Mouse (Mus musculus) liver, adult 2 months (tissue): ENCODE measurements around the gene Sept10. TPM values are rescaled to one million over a fixed set of nuclear protein-coding genes. Genes with fewer than 3 reads are reported as not detected.

Source experiments
- DNase-seq: peaks from one replicate; pipeline ENCODE4 v3.0.0-alpha.2; 2011; ENCODE audit warnings: low read depth, low spot score; ENCODE audit errors: extremely low read depth
- H3K27ac ChIP-seq: fragments of 200-500 bp; replicated peaks from 2 replicates; pipeline ENCODE4 v1.5.1; 2012; ENCODE audit warnings: low read depth, mild to moderate bottlenecking, control low read depth, inconsistent platforms, low read length; ENCODE audit not compliant: insufficient read depth
- H3K27me3 ChIP-seq: fragments of 200-500 bp; 2 replicates; pipeline ENCODE4 v1.6.1; 2012; ENCODE audit warnings: mild to moderate bottlenecking, moderate library complexity, low read length, inconsistent platforms; ENCODE audit not compliant: control insufficient read depth, insufficient read depth
- H3K36me3 ChIP-seq: fragments of 200-500 bp; 2 replicates; pipeline ENCODE4 v1.6.1; 2012; ENCODE audit warnings: low read length, inconsistent platforms; ENCODE audit not compliant: control insufficient read depth, insufficient read depth
- H3K4me1 ChIP-seq: fragments of 200-500 bp; 2 replicates; pipeline ENCODE4 v1.6.1; 2011; ENCODE audit warnings: low read length; ENCODE audit not compliant: control insufficient read depth, insufficient read depth
- H3K4me3 ChIP-seq: fragments of 200-500 bp; 2 replicates; pipeline ENCODE4 v1.5.1; 2011; ENCODE audit warnings: low read depth, mild to moderate bottlenecking, control low read depth, low read length, moderate library complexity; ENCODE audit not compliant: insufficient read depth
- H3K79me2 ChIP-seq: fragments of 200-500 bp; 2 replicates; pipeline ENCODE4 v1.6.1; 2012; ENCODE audit warnings: inconsistent platforms, mild to moderate bottlenecking, low read length, moderate library complexity; ENCODE audit not compliant: control insufficient read depth, insufficient read depth
- H3K9ac ChIP-seq: fragments of 200-500 bp; 2 replicates; pipeline ENCODE4 v1.6.1; 2012; ENCODE audit warnings: low read depth, mild to moderate bottlenecking, control low read depth, inconsistent platforms, low read length
- CTCF ChIP-seq: fragments of 200-500 bp; IDR thresholded peaks from 2 replicates; pipeline ENCODE4 v1.5.1; 2011; ENCODE audit warnings: low read depth, low read length, control low read depth
- POLR2A ChIP-seq: fragments of 200-500 bp; IDR thresholded peaks from 2 replicates; pipeline ENCODE4 v1.6.1; 2011; ENCODE audit warnings: low read length, control low read depth; ENCODE audit not compliant: insufficient read depth; ENCODE audit errors: extremely low read depth
- WGBS: fragments of 180-500 bp; shearing (Covaris S2); methylation state at CpG from one replicate; pipeline ENCODE4 v1.1.7; 2018; 5-methylcytosine and 5-hydroxymethylcytosine counted together
- polyA plus RNA-seq: library from polyadenylated mRNA; depleted of rRNA; stranded (reverse); fragments of >200 nt; gene quantifications from 2 replicates; pipeline ENCODE4 v1.2.3, GENCODE M21; 2012
- total RNA-seq: library from RNA; depleted of rRNA; stranded (reverse); fragments of >200 nt; gene quantifications from 2 replicates; pipeline ENCODE4 v1.2.3, GENCODE M21; 2014

The Sept10 gene
- total and polyA plus RNA-seq, 2 experiments = 6.7 to 18.7 TPM

DNA sequence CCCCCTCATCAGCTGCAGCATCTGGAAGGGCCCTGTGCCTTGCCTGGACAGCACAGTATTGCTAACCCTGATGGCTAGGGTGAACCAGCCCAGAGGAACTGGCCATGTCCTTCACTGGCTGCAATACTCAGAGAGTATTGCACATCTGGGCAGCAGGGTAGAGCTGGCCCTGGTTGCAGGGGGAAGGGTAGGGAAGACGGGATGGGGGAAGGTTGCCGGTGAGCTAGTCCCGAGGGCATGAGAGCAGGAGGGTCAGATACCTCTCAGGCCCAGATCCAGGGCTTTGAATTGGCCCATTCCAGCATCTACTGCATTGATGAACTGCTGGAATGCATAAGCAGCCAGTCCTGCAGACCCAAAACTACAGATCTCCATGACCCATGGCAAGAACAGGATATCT, 24.9 kb downstream of the Sept10 start:
- Histone ChIP-seq H3K9ac (no peak overlapping the region), H3K36me3 (0 out of 2 replicates have a peak, but pooled peaks cover 2% of the 10 kb centered on the region), H3K27ac (no peak overlapping the region), H3K79me2 (peaks cover 5% of the 10 kb centered on the region), H3K27me3 (no peaks in the 10 kb centered on the region), H3K4me1 (no peaks in the 10 kb centered on the region), H3K4me3 (no peak overlapping the region)
- DNase-seq = no peak
- TF ChIP-seq POLR2A (no peak), CTCF (no peak)
- 81% methylated on average over 3 of the region's 3 CpGs for WGBS

DNA sequence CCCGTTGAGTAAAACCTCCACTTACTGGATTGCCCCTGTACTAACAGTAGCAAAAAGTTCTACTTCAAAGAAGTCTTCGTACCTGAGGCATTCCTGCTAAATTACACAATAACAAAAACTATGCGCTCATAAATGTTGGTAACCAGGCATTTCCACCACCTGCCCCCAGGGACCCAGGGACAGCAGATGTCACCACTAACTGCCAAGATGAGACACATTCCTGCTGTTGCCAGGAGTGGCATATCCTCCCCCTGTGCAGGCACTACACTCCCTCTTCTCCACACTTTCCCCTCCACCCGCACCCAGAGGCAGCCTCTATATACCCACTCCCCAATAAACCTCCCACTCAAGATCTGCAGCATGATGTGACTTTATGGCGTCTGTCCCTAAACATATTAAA, 26.8 kb downstream of the Sept10 start:
- Histone ChIP-seq H3K36me3 (0 out of 2 replicates have a peak, but pooled peaks cover 3% of the 10 kb centered on the region), H3K27me3 (no peaks in the 10 kb centered on the region), H3K9ac (no peak overlapping the region), H3K4me1 (no peaks in the 10 kb centered on the region), H3K4me3 (no peak overlapping the region), H3K27ac (no peak overlapping the region), H3K79me2 (peaks cover 5% of the 10 kb centered on the region)
- DNase-seq = no peak
- TF ChIP-seq POLR2A = no peak
- TF ChIP-seq CTCF = no peak
- WGBS = 80% methylated on average over 5 of the region's 5 CpGs

DNA sequence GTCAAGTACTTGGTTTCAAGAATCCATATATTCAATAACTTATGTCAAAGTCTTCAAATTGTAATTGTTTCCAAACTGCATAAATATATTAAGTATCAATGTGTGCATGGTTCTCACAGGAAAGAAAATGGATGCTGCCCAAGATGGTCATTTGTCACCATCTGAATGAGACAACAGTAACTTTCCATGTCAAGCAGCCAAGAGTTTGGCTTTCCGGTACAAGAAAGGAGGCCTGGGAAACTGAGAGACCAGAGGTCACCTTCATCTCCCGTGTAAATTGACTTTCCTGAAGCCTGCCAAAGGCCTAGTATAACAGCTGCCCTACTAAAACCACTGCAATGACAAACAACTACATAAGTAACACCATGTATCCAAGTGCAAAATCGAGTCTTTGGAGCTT, 39.3 kb downstream of the Sept10 start:
- no peak for TF ChIP-seq CTCF
- no peak for TF ChIP-seq POLR2A
- no peak overlapping the region for H3K4me3 ChIP-seq
- H3K36me3 ChIP-seq = peaks cover 16% of the 10 kb centered on the region
- DNase-seq = peak; percentile 27
- no peaks in the 10 kb centered on the region for H3K4me1 ChIP-seq
- H3K9ac ChIP-seq = no peak overlapping the region
- H3K79me2 ChIP-seq = no peaks in the 10 kb centered on the region; the same call in 1 of the 2 replicates
- WGBS = 48% methylated on average over 3 of the region's 3 CpGs
- H3K27ac ChIP-seq = no peak overlapping the region
- no peaks in the 10 kb centered on the region for H3K27me3 ChIP-seq

DNA sequence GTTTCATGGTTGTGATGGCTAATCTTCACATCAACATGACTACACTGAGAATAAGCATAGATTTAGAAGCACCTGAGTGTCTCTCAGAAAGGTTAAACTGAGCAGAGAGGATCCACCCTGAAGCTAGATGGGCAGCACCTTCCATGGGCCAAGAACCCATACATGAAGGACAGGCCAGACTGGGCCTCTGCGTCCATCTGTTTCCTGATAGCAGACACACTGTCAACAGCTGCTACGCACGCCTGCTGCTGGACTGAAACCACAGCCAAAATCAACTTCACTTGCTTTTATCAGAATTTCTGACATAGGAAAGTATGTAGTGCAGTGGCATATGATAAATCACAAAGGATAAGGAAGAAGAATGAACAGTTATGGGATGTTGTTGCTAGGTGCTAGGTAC, 42.0 kb downstream of the Sept10 start:
- TF ChIP-seq POLR2A (no peak), CTCF (no peak)
- no peak for DNase-seq
- H3K36me3 ChIP-seq = peaks cover 22% of the 10 kb centered on the region
- H3K9ac ChIP-seq = no peak overlapping the region
- no peak overlapping the region for H3K4me3 ChIP-seq
- WGBS = 71% methylated on average over 3 of the region's 3 CpGs
- no peak overlapping the region for H3K27ac ChIP-seq
- H3K27me3 ChIP-seq = no peaks in the 10 kb centered on the region
- no peaks in the 10 kb centered on the region for H3K79me2 ChIP-seq
- no peaks in the 10 kb centered on the region for H3K4me1 ChIP-seq

DNA sequence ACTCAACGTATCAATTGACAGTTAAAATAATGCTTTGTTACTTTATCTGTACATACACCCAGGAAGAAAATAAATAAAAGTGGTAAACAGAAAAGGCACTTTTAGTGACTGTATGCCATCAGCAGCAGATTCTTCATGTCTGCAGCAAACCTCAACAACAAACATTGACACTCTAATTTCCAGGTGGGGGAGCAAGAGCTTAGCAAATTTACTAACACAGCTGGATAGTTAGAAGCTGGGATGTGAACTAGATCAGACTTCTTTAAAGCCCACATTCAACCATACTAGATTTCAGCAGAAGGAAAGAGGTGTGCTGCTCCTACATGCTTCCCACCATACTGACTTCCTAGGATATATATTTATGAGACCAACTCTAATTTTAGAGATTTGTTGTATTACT, 49.1 kb downstream of the Sept10 start:
- TF ChIP-seq POLR2A (no peak), CTCF (no peak)
- H3K27me3 ChIP-seq = no peaks in the 10 kb centered on the region
- peak; percentile 15 for DNase-seq
- WGBS = 98% methylated on average over 1 of the region's 1 CpGs
- H3K36me3 ChIP-seq = peaks cover 11% of the 10 kb centered on the region
- H3K9ac ChIP-seq = no peak overlapping the region
- no peak overlapping the region for H3K4me3 ChIP-seq
- no peaks in the 10 kb centered on the region for H3K79me2 ChIP-seq
- H3K27ac ChIP-seq = no peak overlapping the region
- no peaks in the 10 kb centered on the region for H3K4me1 ChIP-seq

DNA sequence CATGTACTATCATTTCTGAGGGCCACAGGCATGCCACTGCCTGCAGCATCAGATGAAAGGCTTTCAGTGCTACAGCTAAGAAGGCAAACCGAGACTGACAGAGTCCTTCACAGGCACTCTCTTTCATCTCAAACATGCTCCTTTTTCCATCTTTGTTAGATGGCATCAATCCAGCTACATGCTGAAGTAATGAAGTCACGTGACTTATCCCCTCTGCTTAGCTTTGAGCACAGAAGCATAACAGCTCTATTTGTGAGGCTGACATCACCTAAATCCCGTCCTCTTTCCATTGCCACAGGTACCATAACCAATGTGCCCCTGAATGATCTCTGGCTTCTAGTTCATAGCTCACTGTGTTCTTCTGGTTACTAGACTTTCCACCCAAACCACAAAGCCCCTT, 50.6 kb downstream of the Sept10 start:
- Histone ChIP-seq H3K4me1 (no peaks in the 10 kb centered on the region), H3K36me3 (peaks cover 13% of the 10 kb centered on the region), H3K79me2 (no peaks in the 10 kb centered on the region), H3K9ac (no peak overlapping the region), H3K27me3 (no peaks in the 10 kb centered on the region), H3K4me3 (no peak overlapping the region), H3K27ac (no peak overlapping the region)
- 85% methylated on average over 3 of the region's 3 CpGs for WGBS
- TF ChIP-seq POLR2A (no peak), CTCF (no peak)
- DNase-seq = no peak
